Mouse (Mus musculus) spleen, adult 2 months (tissue): ENCODE data around the gene Gab1.

Experiments
- CTCF ChIP-seq: fragments of 200-500 bp; IDR thresholded peaks from 2 replicates; pipeline ENCODE4 v1.5.1; 2011; ENCODE audit warnings: mild to moderate bottlenecking, inconsistent platforms; ENCODE audit not compliant: insufficient read depth, insufficient read length, insufficient replicate concordance; ENCODE audit errors: extremely low read depth
- POLR2A ChIP-seq: fragments of 200-500 bp; IDR thresholded peaks from 2 replicates; pipeline ENCODE4 v1.6.1; 2011; ENCODE audit warnings: low read depth, low read length, inconsistent platforms

DNA sequence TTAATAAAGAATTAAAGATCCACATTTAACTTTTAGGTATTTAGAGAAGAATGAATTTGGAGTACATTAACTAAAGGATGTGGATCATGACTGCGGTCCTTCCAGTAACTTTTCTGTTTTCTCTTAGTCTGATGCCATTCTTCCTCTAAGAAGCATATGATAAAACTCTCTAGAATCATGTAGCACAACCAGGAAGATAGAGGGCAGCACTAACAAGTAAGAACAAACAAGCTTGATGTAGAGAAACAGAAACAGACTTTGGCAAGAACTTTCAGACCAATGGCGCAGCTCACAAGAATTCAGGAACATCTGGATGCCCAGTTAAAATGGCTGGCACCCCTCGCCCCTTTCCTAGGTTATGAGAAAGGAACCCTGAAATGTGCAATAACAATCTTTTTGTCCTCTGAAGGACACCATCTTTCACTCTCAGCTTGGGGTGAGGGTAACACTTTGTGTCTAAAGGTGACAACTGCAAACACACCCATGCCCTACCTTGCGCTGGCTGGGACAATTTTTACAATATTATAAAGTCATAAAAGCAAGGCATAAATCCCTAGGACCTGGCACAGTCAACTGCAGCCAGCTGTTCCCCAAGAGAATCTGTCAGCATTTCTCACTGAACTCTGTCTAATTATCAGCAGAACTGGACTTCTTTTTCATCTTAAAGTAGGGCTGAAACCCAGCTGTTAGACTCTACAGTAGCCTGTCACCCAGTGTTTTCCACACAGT lies 107.4 kb downstream of the Gab1 start:
- no peak for TF ChIP-seq CTCF
- no peak for TF ChIP-seq POLR2A
